Mouse (Mus musculus) left cerebral cortex, postnatal 10 days (tissue): ENCODE data around the gene Gm15319. TPM values are rescaled to one million over a fixed set of nuclear protein-coding genes. Genes with fewer than 3 reads are reported as not detected.
"Not testable (repeated sequence)": the region's sequence is repeated elsewhere in the genome, so short reads cannot be mapped to it uniquely, and the experiment has no call there.

Source experiments
- DNase-seq, 2 experiments: peaks; one replicate each; pipeline ENCODE4 v3.0.0; 2021 to 2022; ENCODE audit warnings: low spot score in 2 of 2, mixed read lengths in 1 of 2; ENCODE audit errors: extremely low spot score in 1 of 2
- intact Hi-C: fragments of 180-260 bp; cut with DNase I; formaldehyde crosslinking; loops from one replicate; pipeline ENCODE4 v1.15.1; 2025
- total RNA-seq, 2 experiments: library from RNA; stranded (reverse); gene quantifications; 2 replicates each; pipeline ENCODE4 v1.2.3; 2021

Gm15319 gene
- total RNA-seq, 2 experiments from 2014 or later, result 0.54 to 0.85 TPM

GRCm38 (mm10) chr8:20353579-20353978 lies 9.4 kb downstream of the Gm15319 start:
- intact Hi-C loops, result not testable (repeated sequence)
- DNase-seq, result peak in 1 of 2 experiments; percentile 4

- intact Hi-C loops, DNase-seq: not testable (repeated sequence)
These were observed 60.3 kb downstream of the Gm15319 start for GRCm38 (mm10) chr8:20302759-20303158.

- DNase-seq, intact Hi-C loops: not testable (repeated sequence)
These were observed 63.0 kb downstream of the Gm15319 start for GRCm38 (mm10) chr8:20300042-20300441.

GRCm38 (mm10) chr8:20297939-20298505 lies 65.0 kb downstream of the Gm15319 start:
- DNase-seq, result peak in 1 of 2 experiments; percentile 33
- intact Hi-C loops, result not testable (repeated sequence)

- intact Hi-C loops, result not testable (repeated sequence)
- DNase-seq, result peak; percentile 77 to 91
These were observed 66.0 kb downstream of the Gm15319 start for GRCm38 (mm10) chr8:20296803-20297702.

- intact Hi-C loops, DNase-seq: not testable (repeated sequence)
These were observed 67.1 kb downstream of the Gm15319 start for GRCm38 (mm10) chr8:20295881-20296280.

GRCm38 (mm10) chr8:20294826-20295225 lies 68.2 kb downstream of the Gm15319 start:
- intact Hi-C loops, result not testable (repeated sequence)
- DNase-seq, result peak in 1 of 2 experiments; percentile 18

- intact Hi-C loops, DNase-seq: not testable (repeated sequence)
These were observed 69.0 kb downstream of the Gm15319 start for GRCm38 (mm10) chr8:20293966-20294365.

- intact Hi-C loops, DNase-seq: not testable (repeated sequence)
These were observed 73.0 kb downstream of the Gm15319 start for GRCm38 (mm10) chr8:20290015-20290414.

GRCm38 (mm10) chr8:20288878-20289277 lies 74.1 kb downstream of the Gm15319 start:
- DNase-seq, result peak in 1 of 2 experiments; percentile 23
- intact Hi-C loops, result not testable (repeated sequence)

GRCm38 (mm10) chr8:20287706-20288105 lies 75.3 kb downstream of the Gm15319 start:
- DNase-seq, intact Hi-C loops: not testable (repeated sequence)
